Mouse (Mus musculus): Measurements from ENCODE around the gene Eml2.

DNA sequence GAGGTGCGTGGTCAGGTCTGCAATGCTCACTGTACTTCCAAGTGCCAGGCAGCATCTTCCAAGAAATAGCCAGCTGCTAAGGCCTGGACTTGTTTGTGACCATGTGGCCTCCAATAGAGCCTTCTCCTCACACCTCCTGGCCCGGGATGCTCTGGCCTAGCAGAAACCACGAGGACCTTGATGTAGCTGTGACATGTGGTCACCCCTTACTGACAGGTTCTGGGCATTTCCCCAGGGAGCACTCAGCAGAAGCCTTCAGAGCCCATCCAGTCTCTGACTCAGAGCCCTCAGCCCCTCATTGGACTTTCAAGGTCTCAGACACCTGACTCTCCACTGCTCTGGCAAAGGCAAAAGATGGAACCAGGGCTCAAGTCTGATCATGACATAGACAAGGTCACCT, 68.9 kb downstream of the Eml2 start:
- TF ChIP-seq GATA1 (IDR thresholded peaks at IDR 0.05; ENCODE audit: borderline replicate concordance, low read length) = no peak
- no peak for TF ChIP-seq FLI1 (IDR thresholded peaks at IDR 0.05; ENCODE audit: low read length)

Data from megakaryocyte, embryonic 14.5 days (primary cell).